Mouse (Mus musculus) activated CD4-positive, CD25-positive, alpha-beta regulatory T cell, adult 4 months (primary cell): Measurements from ENCODE around the gene Nebl. TPM values are rescaled to one million over a fixed set of nuclear protein-coding genes. Genes with fewer than 3 reads are reported as not detected.
A peak's percentile ranks its signal among the peaks of the same experiment; 100 is the strongest.

ENCODE experiments used
- ATAC-seq: one replicate; pipeline ENCODE4 v1.8.0; 2017
- polyA plus RNA-seq, 2 experiments: library from polyadenylated mRNA; unstranded; fragments of 100-300 nt; shearing (Covaris generic); gene quantifications; one replicate each; pipeline ENCODE4 v1.2.1; 2017

The Nebl gene
- polyA plus RNA-seq = 1 to 10 TPM; 6.0 to 8.3 TPM

- ATAC-seq = peak; percentile 83
Measured at GRCm38 (mm10) chr2:17730957-17731830, at the start of gene Nebl. Gene Nebl, minus strand, starts transcription at chr2:17731464.

- no peak for ATAC-seq
Measured at GRCm38 (mm10) chr2:17770246-17770825, 39.1 kb upstream of the Nebl start.

- ATAC-seq = no peak
Measured at GRCm38 (mm10) chr2:17769242-17769755, 38.0 kb upstream of the Nebl start.

- no peak for ATAC-seq
Measured at GRCm38 (mm10) chr2:17756271-17756670, 25.0 kb upstream of the Nebl start.

- peak; percentile 19 for ATAC-seq
Measured at GRCm38 (mm10) chr2:17742051-17742763, 10.9 kb upstream of the Nebl start.

- peak; percentile 93 for ATAC-seq
Measured at GRCm38 (mm10) chr2:17741555-17741954, 10.3 kb upstream of the Nebl start.

- ATAC-seq = no peak
Measured at GRCm38 (mm10) chr2:17740454-17740853, 9.2 kb upstream of the Nebl start.

- ATAC-seq = no peak
Measured at GRCm38 (mm10) chr2:17732210-17732609, 946 bp upstream of the Nebl start.

- ATAC-seq = no peak
Measured at GRCm38 (mm10) chr2:17731831-17732200, 552 bp upstream of the Nebl start.

- no peak for ATAC-seq
Measured at GRCm38 (mm10) chr2:17730648-17730956, 662 bp downstream of the Nebl start.

- ATAC-seq = no peak
Measured at GRCm38 (mm10) chr2:17729770-17730647, 1.3 kb downstream of the Nebl start.

GRCm38 (mm10) chr2:17724405-17724804, 6.9 kb downstream of the Nebl start:
- ATAC-seq = no peak

- ATAC-seq = no peak
Measured at GRCm38 (mm10) chr2:17723268-17724019, 7.8 kb downstream of the Nebl start.

GRCm38 (mm10) chr2:17721177-17721715, 10.0 kb downstream of the Nebl start:
- no peak for ATAC-seq

GRCm38 (mm10) chr2:17718281-17718680, 13.0 kb downstream of the Nebl start:
- no peak for ATAC-seq

GRCm38 (mm10) chr2:17717200-17717599, 14.1 kb downstream of the Nebl start:
- ATAC-seq = no peak

GRCm38 (mm10) chr2:17715149-17715767, 16.0 kb downstream of the Nebl start:
- no peak for ATAC-seq

GRCm38 (mm10) chr2:17714661-17715060, 16.6 kb downstream of the Nebl start:
- ATAC-seq = no peak

- ATAC-seq = no peak
Measured at GRCm38 (mm10) chr2:17714124-17714523, 17.1 kb downstream of the Nebl start.

- ATAC-seq = no peak
Measured at GRCm38 (mm10) chr2:17711216-17711615, 20.0 kb downstream of the Nebl start.

- no peak for ATAC-seq
Measured at GRCm38 (mm10) chr2:17710083-17710482, 21.2 kb downstream of the Nebl start.
